Mouse (Mus musculus) gastrocnemius, postnatal 4 days (tissue): Measurements from ENCODE around the gene Large2. TPM values are rescaled to one million over a fixed set of nuclear protein-coding genes. Genes with fewer than 3 reads are reported as not detected.
A peak's percentile ranks its signal among the peaks of the same experiment; 100 is the strongest.

Experiments
- DNase-seq, 2 experiments: peaks; one replicate each; pipeline ENCODE4 v3.0.0; 2021 to 2022; ENCODE audit warnings: low spot score in 2 of 2, mixed read lengths in 2 of 2
- total RNA-seq, 2 experiments: library from RNA; stranded (reverse); gene quantifications; 2 replicates each; pipeline ENCODE4 v1.2.3; 2021

Gene Large2
- total RNA-seq, 2 experiments from 2014 or later = 0.47 TPM; not detected in 1

DNA sequence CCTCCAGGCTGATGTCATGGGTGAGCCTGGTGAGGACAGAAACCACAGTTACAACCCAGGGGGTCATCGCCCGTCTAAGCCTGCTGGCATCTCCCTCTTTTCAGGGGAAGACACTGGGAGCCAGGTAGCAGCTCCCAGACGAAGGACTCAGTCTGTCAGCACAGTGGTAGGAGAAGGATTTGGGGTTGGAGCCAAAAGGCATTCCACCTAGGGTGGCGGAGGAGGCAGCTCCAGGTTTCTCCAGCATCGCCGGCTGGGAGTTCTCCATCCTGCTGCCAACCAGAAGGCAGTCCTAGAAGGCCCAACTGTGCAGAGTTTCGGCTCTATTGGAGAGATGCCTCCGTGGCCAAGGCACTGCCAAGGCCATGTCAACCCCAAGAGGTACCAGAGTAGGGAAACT, 16.4 kb upstream of the Large2 start:
- no peak for DNase-seq

- DNase-seq = peak in 1 of 2 experiments; percentile 50
These were observed 15.7 kb upstream of the Large2 start for GRCm38 (mm10) chr2:92390206-92390930.

GRCm38 (mm10) chr2:92389645-92390044, 15.0 kb upstream of the Large2 start:
- no peak for DNase-seq

DNA sequence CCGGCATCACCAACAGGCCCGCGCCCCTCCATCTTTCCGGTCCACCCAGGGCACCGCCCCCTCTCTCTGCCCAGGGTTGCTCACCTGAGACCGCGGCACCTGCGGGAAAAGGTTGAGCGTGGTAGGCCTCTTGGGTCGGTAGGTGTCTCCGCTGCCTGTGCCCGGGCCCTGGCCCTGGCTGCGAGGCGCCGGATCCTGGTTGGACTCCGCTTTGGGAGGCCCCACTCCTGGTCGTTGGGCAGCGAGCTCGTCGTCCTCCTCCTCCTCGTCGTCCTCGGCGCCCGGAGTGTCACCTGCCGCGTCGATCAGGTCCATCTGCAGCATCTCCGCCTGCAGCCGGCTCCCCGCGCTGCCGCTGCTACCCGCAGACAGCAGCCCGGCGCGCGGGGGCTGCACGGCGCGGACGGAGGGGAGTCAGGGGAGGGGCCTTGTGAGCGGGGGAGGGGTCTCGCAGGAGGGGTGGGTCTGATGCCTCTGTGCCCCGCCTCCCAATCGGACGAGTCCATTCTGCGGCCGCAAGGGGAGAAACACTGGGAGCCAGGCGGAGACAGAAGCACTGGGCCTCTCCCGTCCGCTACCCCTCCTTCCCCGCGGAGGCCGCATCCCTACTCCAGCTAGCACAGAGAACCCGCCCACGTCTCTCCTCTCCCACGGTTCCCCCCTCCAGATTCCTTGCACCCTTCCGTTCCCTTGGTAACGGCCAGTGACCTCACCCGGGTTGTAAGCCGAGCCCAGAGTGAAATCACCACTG, 14.4 kb upstream of the Large2 start:
- DNase-seq = peak; percentile 68 to 80

DNA sequence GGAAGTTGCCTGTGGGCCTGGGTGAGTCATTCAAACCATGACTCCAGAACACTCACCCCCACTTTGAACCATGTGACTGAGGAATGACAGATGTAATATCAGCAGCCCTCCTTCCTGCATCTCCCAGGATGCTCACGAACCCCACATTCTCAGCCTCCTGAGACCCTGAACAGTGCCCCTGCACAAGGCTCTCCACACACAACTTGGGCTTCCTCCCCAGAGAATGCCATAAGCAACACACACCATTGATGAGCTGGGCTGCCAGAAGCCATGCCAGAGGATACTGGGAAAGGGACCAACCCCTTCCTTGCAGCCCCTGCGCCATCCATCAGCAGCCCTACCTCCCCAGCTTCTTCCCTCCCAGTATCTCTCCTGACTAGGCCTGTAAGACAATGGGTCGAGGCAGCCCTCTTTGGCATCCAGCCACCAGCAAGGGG, 13.4 kb upstream of the Large2 start:
- no peak for DNase-seq

DNA sequence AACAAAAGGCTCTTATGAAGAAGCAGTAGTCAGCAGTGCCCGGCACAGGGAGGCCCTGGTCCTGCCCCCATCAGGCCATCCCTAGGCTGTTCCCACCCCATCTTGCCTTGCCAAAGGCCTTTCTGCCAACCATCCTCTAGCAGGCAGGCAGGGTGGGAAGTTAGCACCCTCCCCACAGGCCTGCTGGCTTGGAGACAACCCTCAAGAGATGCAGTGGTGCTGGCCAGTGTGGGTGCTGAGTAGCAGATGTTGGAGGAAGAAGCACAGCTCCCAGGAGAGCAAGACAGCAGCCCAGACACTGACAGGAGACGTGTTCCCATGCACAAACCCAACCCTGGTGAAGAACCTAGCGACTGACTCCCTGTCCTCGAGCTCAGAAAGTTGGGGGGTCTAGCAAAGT, 13.0 kb upstream of the Large2 start:
- no peak for DNase-seq

GRCm38 (mm10) chr2:92386821-92387570, 12.3 kb upstream of the Large2 start:
- DNase-seq = no peak

DNA sequence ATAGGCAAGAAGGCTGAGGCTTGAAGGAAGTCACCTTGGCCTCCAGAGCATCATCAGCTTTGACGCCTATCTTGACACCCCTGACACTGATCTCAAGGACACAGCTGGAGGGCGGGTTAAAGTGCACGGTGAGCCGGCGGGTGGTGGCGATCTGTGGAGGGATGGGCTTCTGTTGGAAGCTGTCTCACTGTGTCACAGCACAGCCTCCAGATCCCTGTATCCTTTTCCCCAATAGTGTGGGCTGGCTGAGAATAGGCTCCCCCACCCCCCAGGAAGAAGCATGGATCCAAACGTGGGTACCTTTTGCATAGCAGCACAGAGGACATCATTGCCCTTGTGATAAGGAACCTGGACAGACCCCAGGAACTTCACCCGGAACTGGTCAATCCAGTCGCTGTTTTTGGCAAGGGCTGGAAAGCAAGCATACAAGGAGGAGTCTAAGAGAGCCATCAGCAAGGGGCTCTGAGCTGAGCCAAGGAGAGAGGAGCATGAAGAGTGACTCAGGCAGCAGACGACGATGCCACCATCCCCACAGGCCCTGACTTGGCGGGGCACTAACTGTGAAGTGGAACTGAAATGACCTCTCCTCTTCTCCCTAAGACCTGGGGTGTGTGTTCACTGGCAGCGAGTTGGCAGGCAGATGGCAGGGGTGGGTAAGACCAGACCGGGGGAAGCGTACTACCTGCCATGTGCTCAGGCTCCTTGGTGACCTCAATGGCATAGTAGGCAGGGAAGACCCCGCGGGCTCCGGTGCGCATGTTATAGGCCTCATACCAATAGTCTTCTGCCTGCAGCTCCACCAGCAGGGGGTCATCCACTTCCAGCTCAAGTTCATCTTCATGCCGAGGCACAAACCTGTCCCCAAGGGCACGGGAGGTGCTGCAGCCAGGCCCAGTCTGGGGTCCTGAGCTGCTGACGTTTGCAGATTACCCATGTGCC, 10.7 kb upstream of the Large2 start:
- DNase-seq = no peak

GRCm38 (mm10) chr2:92384101-92384500, 9.4 kb upstream of the Large2 start:
- no peak for DNase-seq

DNA sequence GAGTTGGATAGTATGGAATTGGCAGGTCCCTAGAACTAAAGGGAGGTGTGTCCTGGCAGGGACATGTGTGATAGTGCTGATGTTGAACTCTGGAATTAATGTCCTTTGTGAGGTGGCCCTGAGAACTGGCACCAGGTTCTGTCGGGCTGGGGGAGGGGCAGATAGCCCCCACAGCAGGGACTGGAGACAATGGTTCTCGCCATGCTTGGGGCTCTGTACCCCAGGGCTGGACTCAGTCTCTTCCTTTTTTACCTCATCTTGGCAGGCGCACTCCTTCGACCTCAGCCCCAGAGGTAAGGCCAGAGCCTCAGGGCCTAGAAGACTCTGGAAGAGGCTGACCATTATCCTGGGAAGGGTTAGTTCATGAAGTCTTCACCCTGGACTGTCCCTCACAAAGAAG, 8.1 kb upstream of the Large2 start:
- no peak for DNase-seq

DNA sequence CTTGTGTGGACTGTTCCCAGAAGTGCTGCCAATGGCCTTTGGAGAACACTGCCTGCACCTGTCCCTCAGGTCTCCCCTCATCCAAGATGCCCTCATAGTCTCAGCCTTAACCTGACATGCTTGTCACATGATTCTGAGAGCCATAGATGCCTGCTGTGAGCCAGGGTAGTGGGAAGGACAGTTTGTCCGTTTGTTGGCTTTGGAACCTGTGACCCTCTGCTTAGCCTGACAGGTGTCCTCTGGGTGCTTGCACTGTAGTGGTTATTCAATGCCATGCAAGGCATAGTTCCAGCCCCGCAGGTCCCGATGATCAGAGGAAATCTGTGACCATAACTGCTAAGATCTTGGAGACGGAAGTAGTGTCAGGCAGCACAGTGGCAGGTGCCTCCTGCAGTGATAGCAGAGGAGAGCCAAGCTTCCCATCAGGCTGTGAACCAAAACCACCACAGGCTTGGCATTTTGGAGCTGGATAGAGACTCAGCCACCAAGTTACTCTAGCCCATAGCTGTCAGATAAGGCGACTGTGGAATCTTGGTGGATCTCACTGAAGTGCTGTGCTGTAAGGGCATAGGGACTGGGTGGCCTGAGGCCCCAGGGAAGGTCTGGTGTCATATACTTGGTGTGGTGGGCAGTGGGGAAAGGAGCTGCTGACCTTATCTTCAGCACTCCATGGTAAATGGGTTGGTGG, 7.4 kb upstream of the Large2 start, which contains the start of gene 1700029I15Rik:
TSS of gene 1700029I15Rik (plus strand) at position 638 of the 688 bp plus-strand sequence.
- no peak for DNase-seq

GRCm38 (mm10) chr2:92381161-92381560, 6.5 kb upstream of the Large2 start:
- DNase-seq = no peak

DNA sequence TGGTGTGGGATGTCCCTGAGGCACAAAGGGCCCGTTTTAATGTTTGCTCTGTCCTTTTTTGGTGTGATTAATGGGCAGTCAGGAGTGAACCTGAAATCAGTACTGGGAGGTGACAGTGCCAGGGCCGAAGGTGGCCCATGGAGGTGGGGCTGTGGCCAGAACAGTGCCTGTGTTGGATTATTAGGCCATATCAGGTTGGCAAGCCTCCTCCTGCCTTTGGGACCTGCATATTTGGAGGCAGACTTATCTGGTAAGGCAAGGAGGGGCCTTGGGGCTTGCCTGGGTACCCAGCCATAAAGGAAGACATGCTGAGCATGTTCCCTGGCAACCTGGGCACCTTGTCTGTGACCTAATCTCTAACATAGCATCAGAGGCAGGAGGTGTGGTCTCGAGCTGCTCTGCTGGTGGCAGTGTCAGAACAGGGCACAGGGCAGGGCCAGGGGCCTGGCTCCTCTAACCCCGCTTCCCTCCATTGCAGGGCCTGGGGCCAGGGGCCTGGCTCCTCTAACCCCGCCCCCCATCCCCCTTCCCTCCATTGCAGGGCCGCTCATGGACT, 5.9 kb upstream of the Large2 start:
- DNase-seq = no peak

DNA sequence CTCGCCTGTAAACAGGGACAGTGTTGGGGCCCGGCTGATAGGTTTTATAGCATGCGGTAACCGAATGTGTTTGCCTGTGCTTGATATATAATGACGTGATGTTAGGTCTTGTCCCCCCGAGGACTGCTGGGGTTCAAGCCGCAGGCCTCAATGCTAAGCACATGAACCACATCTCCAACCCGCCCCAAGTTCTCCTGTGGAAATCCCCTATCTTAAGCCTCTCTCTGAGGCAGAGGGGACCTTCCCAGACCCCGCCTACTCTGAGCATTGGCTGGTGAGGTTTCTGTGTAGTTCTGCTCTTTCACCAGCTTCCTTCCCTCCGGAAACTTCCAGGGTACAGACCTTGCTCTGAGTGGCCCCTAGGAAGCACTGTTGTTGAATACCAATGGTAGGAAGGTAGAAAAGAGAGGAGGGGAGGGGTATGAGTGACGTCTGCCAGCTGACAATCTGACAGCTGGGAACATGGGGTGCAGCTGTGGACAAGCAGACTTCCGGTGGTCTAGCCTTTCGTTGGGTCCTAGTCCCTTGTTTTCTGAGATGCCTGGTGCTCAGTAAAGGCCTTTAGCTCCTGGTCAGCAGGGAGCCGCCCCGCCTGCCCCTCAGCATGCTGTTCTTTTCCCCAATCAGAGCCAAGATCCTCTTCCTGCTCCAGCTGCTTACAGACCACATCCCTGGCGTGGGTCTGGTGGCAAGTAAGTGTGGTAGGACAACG, 5.3 kb upstream of the Large2 start:
- DNase-seq = no peak

DNA sequence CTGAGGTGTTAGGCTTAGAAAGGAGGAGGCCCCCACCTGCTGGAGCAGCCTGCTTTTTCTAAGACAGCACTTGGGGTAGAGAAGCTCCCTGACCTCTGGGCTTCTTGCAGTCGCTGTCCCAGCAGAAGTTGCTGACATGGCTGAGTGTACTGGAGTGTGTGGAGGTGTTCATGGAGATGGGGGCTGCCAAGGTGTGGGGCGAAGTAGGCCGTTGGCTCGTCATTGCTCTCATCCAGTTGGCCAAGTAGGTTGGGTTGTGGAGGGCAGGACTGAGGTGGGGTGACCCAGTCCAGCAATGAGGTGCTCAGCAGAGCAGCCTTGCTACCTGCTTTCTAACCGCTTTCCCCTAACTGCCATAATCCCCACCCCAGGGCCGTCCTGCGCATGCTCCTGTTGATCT, 2.7 kb upstream of the Large2 start:
- no peak for DNase-seq

- no peak for DNase-seq
These were observed 1.6 kb upstream of the Large2 start for GRCm38 (mm10) chr2:92376300-92376699.

- no peak for DNase-seq
These were observed 1.1 kb upstream of the Large2 start for GRCm38 (mm10) chr2:92375788-92376187.

DNA sequence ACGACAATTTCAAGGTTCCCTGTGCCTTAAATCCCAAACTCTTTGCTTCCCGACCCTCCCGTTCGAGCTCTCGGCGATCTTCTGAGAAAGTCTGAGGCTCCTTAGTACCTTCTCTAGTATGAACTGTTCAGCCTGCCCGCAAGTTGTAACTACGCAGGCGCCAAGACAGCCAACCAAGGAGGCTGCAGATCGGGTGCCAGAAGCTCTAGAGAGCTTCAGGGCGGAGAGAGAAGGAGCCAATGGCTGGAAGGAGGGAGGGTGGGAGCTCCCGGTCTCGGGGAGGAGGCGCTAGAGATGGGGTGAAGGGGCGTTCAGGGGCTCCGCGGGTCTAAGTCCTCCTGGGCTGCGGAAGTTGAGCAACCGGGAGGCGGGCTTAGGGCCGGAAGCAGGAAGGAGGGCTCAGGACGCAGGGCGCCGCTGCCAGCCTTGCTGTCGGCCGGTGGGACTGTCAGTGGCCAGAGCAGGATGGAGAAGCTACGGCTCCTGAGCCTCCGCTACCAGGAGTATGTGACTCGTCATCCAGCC, 492 bp upstream of the Large2 start:
- peak; percentile 91 to 92 for DNase-seq

- no peak for DNase-seq
These were observed 1.2 kb downstream of the Large2 start for GRCm38 (mm10) chr2:92373437-92373813.
